Mouse (Mus musculus): ENCODE measurements around the gene Itpr3. TPM values are rescaled to one million over a fixed set of nuclear protein-coding genes. Genes with fewer than 3 reads are reported as not detected.

Gene Itpr3
- polyA plus RNA-seq, 1 experiment = 2.4 TPM

DNA sequence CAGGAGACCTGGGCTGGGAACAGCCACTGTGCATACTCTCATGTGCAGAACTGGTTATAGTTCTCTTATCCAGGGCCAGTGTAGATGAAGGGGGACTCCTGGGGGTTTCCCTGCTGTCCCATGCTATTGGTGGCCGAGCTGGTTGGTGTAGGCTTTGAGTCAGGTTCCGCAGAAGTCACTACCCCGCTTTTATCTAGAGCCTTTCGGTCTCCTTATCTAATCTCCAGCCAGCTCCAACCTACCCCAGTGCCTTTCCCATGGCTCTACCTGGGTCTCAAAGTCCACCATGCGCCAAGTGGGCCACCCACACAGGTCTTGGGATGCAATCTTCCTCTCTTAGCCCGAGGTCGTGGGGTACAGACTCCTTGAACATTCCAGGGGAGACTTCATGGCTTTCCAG, 9.0 kb downstream of the Itpr3 start:
- H3K4me1 ChIP-seq (ENCODE audit: control insufficient read depth, insufficient read depth, low read length) = no peaks in the 10 kb centered on the region

DNA sequence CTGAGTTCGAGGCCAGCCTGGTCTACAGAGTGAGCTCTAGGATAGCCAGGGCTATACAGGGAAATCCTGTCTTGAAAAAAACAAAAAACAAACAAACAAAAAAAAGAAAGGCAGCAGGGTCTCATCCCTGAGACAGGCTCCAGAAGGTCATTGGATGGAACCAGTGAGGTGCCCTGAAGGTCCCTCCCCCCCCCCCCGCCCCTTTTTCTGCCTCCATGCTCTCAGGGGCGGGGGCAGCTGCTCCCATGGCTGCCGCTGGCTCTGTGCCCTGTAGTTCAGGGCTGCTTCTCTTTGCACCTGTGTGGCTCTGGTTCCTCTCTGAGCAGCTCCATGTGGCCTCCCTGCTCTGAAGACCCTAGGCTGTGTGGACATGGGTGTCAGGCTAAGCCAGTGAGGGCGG, 12.0 kb downstream of the Itpr3 start:
- Histone ChIP-seq H3K27ac (ENCODE audit: insufficient read depth, low read length) (no peak overlapping the region), H3K4me1 (ENCODE audit: control insufficient read depth, insufficient read depth, low read length) (no peaks in the 10 kb centered on the region), H3K4me3 (ENCODE audit: insufficient read depth, low read length) (no peak overlapping the region)
- TF ChIP-seq POLR2A (IDR thresholded peaks at IDR 0.05; ENCODE audit: extremely low read depth, insufficient read depth, low read length) (no peak), CTCF (IDR thresholded peaks at IDR 0.05; ENCODE audit: extremely low read depth, insufficient read depth, low read length) (no peak)

More for the DNA sequence above, 9.0 kb downstream of the Itpr3 start:
- Histone ChIP-seq H3K27ac (ENCODE audit: insufficient read depth, low read length) (no peak overlapping the region), H3K4me3 (ENCODE audit: insufficient read depth, low read length) (no peak overlapping the region)
- no peak for TF ChIP-seq POLR2A (IDR thresholded peaks at IDR 0.05; ENCODE audit: extremely low read depth, insufficient read depth, low read length)
- no peak for TF ChIP-seq CTCF (IDR thresholded peaks at IDR 0.05; ENCODE audit: extremely low read depth, insufficient read depth, low read length)

DNA sequence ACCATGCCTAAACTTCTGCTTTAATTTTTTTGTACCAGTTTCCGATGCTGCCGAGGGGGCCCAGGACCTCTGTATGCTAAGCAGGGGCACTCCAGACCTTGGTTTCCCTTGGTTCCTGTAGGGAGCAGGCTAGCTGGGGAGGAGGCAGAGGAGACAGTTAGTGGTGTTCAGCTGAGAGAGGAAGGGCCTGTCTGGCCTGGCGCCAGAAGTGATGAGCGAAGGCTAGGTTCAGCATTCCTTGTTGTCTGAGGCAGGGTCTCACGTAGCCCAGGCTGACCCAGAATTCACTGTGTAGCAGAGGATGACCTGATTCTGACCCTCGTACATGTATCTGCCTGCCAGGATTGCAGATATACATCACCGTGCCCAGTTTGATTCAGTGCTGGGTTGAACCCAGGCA, 13.8 kb downstream of the Itpr3 start:
- Histone ChIP-seq H3K4me1 (ENCODE audit: control insufficient read depth, insufficient read depth, low read length) (no peaks in the 10 kb centered on the region), H3K4me3 (ENCODE audit: insufficient read depth, low read length) (no peak overlapping the region), H3K27ac (ENCODE audit: insufficient read depth, low read length) (no peak overlapping the region)
- TF ChIP-seq CTCF (IDR thresholded peaks at IDR 0.05; ENCODE audit: extremely low read depth, insufficient read depth, low read length) (no peak), POLR2A (IDR thresholded peaks at IDR 0.05; ENCODE audit: extremely low read depth, insufficient read depth, low read length) (no peak)

DNA sequence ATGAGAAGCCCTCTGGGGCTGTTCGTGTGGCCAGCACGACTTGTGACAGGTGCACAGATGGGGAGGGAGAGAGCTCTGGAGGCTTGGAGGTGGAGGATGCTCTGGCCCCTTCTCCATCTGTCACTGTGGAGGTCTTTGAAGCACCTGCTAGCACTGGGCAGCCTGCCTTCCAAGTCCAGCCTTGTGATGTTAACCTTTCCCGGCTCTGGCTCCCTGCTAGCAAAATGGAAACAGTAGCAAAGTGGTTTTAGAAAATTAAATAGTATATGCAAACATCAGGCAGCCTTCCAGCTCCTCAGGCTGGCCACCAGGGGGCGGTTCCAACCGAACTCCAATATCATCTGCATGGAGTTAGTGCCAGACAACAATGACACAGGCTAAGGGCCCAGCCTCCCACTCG, 14.5 kb downstream of the Itpr3 start:
- no peak overlapping the region for H3K4me3 ChIP-seq (ENCODE audit: insufficient read depth, low read length)
- TF ChIP-seq POLR2A (IDR thresholded peaks at IDR 0.05; ENCODE audit: extremely low read depth, insufficient read depth, low read length) = no peak
- no peak for TF ChIP-seq CTCF (IDR thresholded peaks at IDR 0.05; ENCODE audit: extremely low read depth, insufficient read depth, low read length)
- H3K4me1 ChIP-seq (ENCODE audit: control insufficient read depth, insufficient read depth, low read length) = no peaks in the 10 kb centered on the region
- H3K27ac ChIP-seq (ENCODE audit: insufficient read depth, low read length) = no peak overlapping the region

DNA sequence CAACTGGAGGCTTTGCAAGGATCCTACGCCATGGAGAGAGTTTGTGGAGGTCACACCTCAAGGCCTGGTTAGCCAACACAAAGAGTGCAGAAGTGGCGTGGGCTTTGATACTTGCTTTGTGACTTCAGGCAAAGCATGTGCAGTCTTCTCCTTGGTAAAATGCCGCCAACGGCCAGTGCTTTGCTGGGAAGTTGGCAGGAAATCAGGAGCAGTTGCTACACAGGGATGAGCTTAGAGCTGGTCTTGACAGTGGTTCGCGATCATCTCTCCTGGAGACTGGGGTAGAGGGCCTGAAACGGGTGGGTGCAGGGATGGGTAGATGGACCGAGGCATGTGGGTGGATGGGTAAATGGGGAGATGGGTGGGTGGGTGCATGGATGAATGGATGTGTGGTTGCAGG, 15.3 kb downstream of the Itpr3 start:
- H3K4me1 ChIP-seq (ENCODE audit: control insufficient read depth, insufficient read depth, low read length) = no peaks in the 10 kb centered on the region

DNA sequence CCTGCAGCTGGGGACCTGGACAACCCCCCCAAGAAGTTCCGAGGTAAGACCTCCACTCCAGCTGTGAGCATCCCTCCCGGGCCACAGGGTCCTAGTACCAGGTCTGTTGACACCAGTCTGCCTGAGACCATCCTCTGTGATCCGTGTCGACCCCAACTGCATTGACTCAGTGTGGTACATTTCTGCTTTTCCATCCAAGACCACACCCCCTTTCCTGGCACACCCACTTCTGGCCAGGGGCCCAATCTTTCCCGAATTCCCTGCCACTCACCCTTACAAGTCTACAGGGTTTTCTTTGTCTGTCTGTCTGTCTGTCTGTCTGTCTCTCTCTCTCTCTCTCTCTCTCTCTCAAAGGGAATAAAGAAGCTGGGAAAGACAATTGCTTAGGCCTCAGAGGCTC, 16.0 kb downstream of the Itpr3 start:
- Histone ChIP-seq H3K4me1 (ENCODE audit: control insufficient read depth, insufficient read depth, low read length) (no peaks in the 10 kb centered on the region), H3K27ac (ENCODE audit: insufficient read depth, low read length) (no peak overlapping the region), H3K4me3 (ENCODE audit: insufficient read depth, low read length) (no peak overlapping the region)
- TF ChIP-seq POLR2A (IDR thresholded peaks at IDR 0.05; ENCODE audit: extremely low read depth, insufficient read depth, low read length) (no peak), CTCF (IDR thresholded peaks at IDR 0.05; ENCODE audit: extremely low read depth, insufficient read depth, low read length) (no peak)

More for the DNA sequence above, 15.3 kb downstream of the Itpr3 start:
- H3K27ac ChIP-seq (ENCODE audit: insufficient read depth, low read length) = no peak overlapping the region
- no peak overlapping the region for H3K4me3 ChIP-seq (ENCODE audit: insufficient read depth, low read length)
- TF ChIP-seq CTCF (IDR thresholded peaks at IDR 0.05; ENCODE audit: extremely low read depth, insufficient read depth, low read length) = no peak
- TF ChIP-seq POLR2A (IDR thresholded peaks at IDR 0.05; ENCODE audit: extremely low read depth, insufficient read depth, low read length) = no peak

DNA sequence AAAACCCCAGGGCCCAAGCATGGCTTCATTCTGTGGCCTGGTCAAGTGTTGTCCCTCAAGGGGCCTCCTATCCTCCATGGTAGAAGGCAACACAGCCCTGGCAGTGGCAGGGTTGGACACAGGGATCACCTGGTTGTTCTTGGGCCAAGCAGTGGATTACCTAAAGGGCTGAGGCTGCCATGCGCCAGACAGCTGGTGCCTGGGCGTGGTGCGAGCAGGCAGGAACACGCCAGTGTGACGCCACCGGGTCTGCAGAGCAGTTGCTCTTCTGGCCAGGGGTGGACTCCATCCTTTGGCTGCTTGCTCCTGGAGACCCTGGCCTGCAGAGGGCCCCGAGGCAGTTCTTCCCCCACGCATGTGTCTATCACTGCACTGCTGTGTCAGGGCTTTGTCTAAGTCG, 16.7 kb downstream of the Itpr3 start:
- no peak overlapping the region for H3K27ac ChIP-seq (ENCODE audit: insufficient read depth, low read length)
- H3K4me3 ChIP-seq (ENCODE audit: insufficient read depth, low read length) = no peak overlapping the region
- TF ChIP-seq POLR2A (IDR thresholded peaks at IDR 0.05; ENCODE audit: extremely low read depth, insufficient read depth, low read length) (no peak), CTCF (IDR thresholded peaks at IDR 0.05; ENCODE audit: extremely low read depth, insufficient read depth, low read length) (no peak)
- H3K4me1 ChIP-seq (ENCODE audit: control insufficient read depth, insufficient read depth, low read length) = no peaks in the 10 kb centered on the region

DNA sequence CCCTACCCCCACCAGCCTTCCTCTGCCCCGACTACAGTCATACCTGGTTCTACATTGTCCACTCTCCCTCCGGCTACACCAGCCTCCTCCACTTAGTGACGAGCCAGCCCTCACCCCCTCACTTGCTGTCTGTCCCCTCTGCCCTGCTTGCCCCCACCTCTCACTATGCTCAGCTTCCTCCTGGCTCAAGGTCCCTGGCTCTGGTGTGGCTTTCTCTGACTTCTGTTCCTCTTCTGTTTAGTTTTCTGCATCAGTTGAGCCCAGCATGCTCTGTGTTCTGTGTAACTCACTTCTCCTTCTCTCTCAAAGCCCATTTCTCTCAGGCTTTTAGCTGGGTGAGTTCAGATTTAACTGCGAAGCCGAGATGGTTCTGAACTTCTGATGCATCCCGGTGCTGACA, 17.1 kb downstream of the Itpr3 start:
- H3K4me3 ChIP-seq (ENCODE audit: insufficient read depth, low read length) = no peak overlapping the region
- no peak overlapping the region for H3K27ac ChIP-seq (ENCODE audit: insufficient read depth, low read length)
- TF ChIP-seq CTCF (IDR thresholded peaks at IDR 0.05; ENCODE audit: extremely low read depth, insufficient read depth, low read length) = no peak
- TF ChIP-seq POLR2A (IDR thresholded peaks at IDR 0.05; ENCODE audit: extremely low read depth, insufficient read depth, low read length) = no peak
- no peaks in the 10 kb centered on the region for H3K4me1 ChIP-seq (ENCODE audit: control insufficient read depth, insufficient read depth, low read length)

DNA sequence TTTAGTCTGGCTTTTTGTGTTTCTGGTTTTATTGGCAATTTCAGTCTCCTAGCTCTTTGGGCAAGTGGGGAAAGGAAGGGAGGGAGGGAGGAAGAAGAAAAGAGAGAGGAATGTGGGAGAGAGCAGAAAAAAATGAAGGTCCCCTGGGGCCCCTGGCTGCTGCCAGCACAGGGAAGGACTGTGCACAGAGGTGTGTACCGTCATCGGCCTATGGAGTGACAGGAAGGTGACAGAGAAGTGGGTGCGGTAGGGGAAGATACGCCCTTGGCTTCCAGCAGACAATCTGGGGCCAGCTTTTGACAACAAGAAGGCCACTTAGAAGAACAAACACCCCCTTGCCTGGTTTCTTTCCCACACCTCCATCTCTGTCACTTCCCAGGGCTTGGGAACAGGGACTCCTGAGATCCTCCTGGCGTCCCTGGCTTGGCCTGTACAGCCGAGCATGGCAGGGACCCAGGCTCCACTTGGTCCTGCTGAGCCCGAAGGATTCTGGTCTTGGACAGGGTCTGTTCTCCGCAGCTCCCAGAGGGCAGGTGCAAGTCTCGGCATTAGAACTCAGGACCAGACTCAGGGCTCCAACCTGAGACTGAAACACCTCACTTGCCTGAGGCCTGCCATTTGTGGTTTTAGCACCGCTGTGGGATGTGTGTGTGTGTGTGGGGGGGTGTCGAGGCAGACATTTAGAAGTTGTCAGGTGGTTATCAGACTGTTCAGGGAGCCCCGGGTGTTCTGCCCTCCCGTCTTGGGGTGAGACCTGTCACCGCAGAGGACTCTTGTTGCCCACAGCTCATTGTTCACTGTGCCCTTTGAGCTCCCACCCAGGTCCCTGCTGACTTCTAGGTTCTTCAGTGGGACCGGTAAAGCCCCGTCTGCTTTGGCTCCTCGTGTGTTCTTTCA, 18.0 kb downstream of the Itpr3 start:
- Histone ChIP-seq H3K27ac (ENCODE audit: insufficient read depth, low read length) (no peak overlapping the region), H3K4me1 (ENCODE audit: control insufficient read depth, insufficient read depth, low read length) (no peaks in the 10 kb centered on the region), H3K4me3 (ENCODE audit: insufficient read depth, low read length) (no peak overlapping the region)
- no peak for TF ChIP-seq CTCF (IDR thresholded peaks at IDR 0.05; ENCODE audit: extremely low read depth, insufficient read depth, low read length)
- TF ChIP-seq POLR2A (IDR thresholded peaks at IDR 0.05; ENCODE audit: extremely low read depth, insufficient read depth, low read length) = no peak

DNA sequence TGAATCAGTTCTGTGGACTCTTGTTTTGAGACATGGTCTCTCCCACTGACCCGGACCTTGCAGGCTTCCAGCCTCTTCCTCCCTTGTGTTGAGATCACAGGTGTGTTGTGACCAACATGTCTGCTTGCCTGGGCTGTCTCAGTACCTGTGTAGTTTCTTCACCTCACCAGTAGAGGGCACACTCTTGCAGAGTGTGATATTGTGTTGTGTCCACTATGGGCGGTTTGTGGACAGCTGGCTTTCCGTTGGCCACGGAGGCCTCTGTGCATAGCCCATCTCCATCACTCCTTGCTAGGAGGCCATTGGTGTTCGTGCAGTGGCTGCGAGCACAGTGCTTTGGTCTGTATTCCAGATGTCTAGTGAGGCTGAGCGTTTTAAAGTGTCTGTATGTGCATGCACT, 20.0 kb downstream of the Itpr3 start:
- TF ChIP-seq POLR2A (IDR thresholded peaks at IDR 0.05; ENCODE audit: extremely low read depth, insufficient read depth, low read length) = no peak
- TF ChIP-seq CTCF (IDR thresholded peaks at IDR 0.05; ENCODE audit: extremely low read depth, insufficient read depth, low read length) = no peak
- H3K27ac ChIP-seq (ENCODE audit: insufficient read depth, low read length) = no peak overlapping the region
- H3K4me1 ChIP-seq (ENCODE audit: control insufficient read depth, insufficient read depth, low read length) = no peaks in the 10 kb centered on the region
- H3K4me3 ChIP-seq (ENCODE audit: insufficient read depth, low read length) = no peak overlapping the region

Data from cortical plate, adult 2 months (tissue).